Mouse (Mus musculus): Measurements from ENCODE around the gene Plod1. TPM values are rescaled to one million over a fixed set of nuclear protein-coding genes. Genes with fewer than 3 reads are reported as not detected.

Plod1 gene
- total RNA-seq, 2 experiments from 2014 or later, result 20.1 to 20.3 TPM

- no peak for DNase-seq (ENCODE audit: low spot score in 2 of 2)
Measured at GRCm38 (mm10) chr4:147938148-147939096, 1.9 kb upstream of the Plod1 start.

GRCm38 (mm10) chr4:147937486-147937885 lies 919 bp upstream of the Plod1 start:
- DNase-seq (ENCODE audit: low spot score in 2 of 2), result no peak

GRCm38 (mm10) chr4:147937021-147937420 lies 454 bp upstream of the Plod1 start:
- no peak for DNase-seq (ENCODE audit: low spot score in 2 of 2)

DNA sequence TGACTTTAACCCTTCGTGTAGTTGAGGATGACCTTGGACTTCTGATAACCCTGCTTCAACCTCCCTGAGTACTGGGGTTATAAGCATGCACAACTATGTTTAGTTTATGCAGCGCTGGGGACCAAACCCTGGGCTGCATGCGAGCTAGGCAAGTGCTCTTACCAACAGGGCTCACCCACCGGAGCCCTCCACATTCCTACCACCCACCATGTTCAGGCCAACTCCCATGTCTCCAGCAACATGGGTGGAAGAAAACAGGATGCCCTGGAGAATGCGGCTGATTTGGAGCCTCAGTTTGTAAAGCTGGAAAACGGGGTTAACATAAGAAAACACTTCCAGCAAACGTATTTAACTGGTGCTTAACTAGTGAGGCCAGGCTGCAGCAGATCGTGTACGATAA lies 663 bp downstream of the Plod1 start:
- no peak for DNase-seq (ENCODE audit: low spot score in 2 of 2)

GRCm38 (mm10) chr4:147934611-147935010 lies 2.0 kb downstream of the Plod1 start:
- DNase-seq (ENCODE audit: low spot score in 2 of 2), result no peak

- no peak for DNase-seq (ENCODE audit: low spot score in 2 of 2)
Measured at GRCm38 (mm10) chr4:147934134-147934533, 2.4 kb downstream of the Plod1 start.

GRCm38 (mm10) chr4:147930946-147931345 lies 5.6 kb downstream of the Plod1 start:
- DNase-seq (ENCODE audit: low spot score in 2 of 2), result no peak

DNA sequence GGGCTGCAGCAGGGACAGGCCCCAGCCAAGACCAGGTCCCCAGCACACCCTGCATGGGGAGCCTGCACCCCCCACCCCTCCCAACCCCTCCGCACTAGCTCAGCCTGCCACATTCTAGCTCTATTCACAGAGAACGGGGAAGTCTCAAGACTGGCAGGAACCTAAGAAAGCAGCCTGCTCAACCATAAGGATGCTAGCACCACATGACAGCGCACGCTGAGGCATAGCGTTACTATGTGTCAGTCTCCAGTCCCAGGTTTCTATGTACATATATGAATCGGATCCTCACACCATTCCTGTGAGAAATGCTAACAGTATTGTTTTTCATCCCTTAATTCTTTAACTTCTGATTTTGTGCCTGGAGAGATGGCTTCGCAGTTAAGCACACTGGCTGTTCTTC lies 8.0 kb downstream of the Plod1 start:
- DNase-seq (ENCODE audit: low spot score in 2 of 2), result no peak

DNA sequence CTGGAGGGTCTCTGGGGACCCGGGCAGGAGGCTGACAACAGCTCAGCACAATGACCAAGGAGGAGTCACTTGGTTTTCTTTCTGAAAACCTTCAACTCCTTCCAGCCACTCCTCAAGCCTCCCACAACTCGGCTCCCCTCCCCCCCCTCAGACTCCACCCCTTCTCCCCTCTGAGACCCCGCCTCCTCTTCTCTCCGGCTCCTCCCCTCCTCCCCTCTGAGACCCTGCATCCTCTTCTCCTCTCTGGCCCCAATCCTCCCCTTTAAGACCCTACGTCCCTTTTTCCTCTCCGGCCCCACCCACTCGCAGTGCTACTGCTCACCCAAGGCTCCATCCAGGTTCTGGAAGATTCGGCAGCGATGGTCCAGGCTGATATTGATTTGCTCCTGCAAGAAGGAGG lies 8.4 kb downstream of the Plod1 start:
- no peak for DNase-seq (ENCODE audit: low spot score in 2 of 2)

GRCm38 (mm10) chr4:147927705-147928104 lies 8.9 kb downstream of the Plod1 start:
- DNase-seq (ENCODE audit: low spot score in 2 of 2), result no peak

GRCm38 (mm10) chr4:147922341-147922740 lies 14.2 kb downstream of the Plod1 start:
- no peak for DNase-seq (ENCODE audit: low spot score in 2 of 2)

DNA sequence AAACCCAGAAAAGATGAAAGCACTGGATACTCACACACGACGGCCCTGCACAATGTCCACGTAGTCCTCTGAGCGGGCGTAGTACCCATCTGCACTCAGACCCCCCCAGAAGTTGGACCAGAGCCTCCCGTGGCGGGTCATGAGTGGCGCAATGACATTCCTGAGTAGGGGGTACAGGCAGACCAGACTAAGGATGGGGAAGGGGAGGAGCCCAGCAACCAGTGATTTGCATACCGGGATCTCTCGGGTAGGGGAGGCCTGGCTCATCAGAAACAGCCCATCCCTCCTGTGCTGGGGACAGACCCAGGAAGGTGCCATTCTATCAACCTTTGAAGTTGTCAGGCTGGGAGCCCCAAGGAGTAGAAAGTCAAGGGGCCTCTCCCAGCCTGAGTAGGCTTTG lies 15.6 kb downstream of the Plod1 start:
- no peak for DNase-seq (ENCODE audit: low spot score in 2 of 2)

- peak in 1 of 2 experiments; percentile 62 for DNase-seq (ENCODE audit: low spot score in 2 of 2)
Measured at GRCm38 (mm10) chr4:147918459-147919121, 18.0 kb downstream of the Plod1 start.

DNA sequence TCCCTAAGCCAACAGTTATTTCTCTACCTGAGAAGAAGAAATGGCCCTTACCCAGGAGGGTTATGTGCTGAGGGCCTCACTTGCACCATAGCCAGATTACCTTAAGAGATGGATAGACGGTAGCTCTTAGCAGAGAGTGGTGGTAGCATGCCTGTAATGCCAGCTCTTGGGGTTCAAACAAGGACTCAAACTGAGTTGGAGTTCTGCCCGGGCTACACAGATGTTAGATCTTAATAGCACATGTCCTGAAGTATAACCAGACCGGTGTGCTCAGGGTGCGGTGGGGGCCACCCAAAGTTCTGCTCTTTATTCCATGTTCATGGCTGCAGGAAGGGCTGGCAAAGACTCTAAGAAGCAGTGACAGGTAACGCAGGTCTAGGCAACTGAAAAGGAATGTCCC lies 27.1 kb downstream of the Plod1 start:
- no peak for DNase-seq (ENCODE audit: low spot score in 2 of 2)

DNA sequence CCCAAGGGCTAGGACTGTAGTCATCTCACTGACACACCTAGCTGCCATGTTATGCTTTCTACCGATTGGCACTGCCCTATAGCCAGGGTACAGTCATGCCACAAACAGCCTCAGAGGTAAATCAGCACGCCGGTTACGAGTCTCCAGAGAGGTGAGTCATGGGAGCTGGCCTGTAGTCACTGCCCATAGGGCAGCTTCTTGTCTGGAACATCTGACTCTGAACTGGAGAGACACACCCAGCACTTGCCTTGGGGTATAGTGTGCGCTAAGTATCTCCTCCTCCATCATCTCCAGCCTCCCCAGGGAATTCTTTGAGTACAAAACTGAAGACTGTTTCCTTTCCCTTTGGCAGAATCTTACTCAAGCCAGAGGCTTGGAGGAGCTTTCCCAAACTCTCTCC lies 30.3 kb downstream of the Plod1 start:
- DNase-seq (ENCODE audit: low spot score in 2 of 2), result no peak

- no peak for DNase-seq (ENCODE audit: low spot score in 2 of 2)
Measured at GRCm38 (mm10) chr4:147905090-147905659, 31.4 kb downstream of the Plod1 start.

DNA sequence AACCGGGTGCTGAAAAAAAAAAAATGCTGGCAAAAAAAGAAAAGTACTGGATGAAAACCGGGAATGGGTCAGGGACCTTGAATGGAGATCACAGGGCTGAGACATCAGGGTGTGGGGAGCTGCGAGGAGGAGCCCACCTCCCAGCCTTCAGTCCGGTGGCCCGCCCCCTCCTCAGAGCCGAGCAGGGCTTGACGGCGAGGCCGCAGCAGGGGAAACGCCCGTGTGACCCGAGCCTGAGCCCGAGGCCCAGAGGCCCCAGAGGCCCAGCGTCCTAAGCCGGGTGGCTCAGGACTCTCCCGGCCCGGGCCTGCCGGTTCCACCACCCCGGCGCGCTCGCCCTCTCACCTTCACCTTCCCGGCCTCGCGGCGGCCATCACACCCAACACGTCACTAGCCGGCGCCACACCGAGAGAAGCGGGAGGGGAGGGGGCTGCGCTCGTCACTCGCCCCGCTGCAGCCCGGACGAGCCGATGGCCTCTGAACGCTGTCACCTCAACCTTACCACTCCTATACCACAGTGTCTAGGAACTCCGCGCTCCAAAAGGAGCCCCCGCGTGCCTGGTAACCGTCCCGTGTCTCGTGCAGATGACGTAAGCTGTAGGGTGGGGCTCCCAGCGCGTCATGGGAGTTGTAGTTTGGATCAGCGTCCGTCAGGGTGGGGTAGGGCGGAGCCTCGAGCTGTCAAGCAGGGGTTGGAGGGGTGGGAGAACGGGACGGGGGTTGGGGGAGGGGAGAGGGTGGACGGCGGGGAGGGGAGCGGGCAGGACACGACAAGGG lies 32.1 kb downstream of the Plod1 start, which contains the start of gene Mfn2:
TSS of gene Mfn2 (minus strand) at position 392 of the 777 bp plus-strand sequence.
- DNase-seq (ENCODE audit: low spot score in 2 of 2), result peak; percentile 87 to 95

DNA sequence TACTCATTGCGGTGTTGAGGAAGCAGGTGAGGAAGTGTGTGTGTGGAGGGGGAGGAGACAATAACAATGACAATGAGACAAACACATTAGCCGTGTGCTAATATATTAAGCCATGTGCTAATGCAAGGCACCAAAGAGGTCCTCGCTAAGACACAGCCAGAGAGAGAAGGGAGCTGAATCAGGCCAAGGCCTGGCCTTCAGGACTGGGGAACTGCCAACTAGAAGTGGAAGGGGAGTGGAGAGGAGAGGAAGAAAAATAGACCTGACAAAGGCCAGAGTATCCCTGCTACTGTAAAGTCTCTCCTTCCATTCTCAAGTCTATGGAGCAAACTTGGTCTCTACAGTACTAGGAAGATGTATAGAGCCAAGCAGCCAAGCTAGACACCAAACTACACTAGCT lies 33.0 kb downstream of the Plod1 start:
- no peak for DNase-seq (ENCODE audit: low spot score in 2 of 2)

- no peak for DNase-seq (ENCODE audit: low spot score in 2 of 2)
Measured at GRCm38 (mm10) chr4:147902906-147903500, 33.6 kb downstream of the Plod1 start.

DNA sequence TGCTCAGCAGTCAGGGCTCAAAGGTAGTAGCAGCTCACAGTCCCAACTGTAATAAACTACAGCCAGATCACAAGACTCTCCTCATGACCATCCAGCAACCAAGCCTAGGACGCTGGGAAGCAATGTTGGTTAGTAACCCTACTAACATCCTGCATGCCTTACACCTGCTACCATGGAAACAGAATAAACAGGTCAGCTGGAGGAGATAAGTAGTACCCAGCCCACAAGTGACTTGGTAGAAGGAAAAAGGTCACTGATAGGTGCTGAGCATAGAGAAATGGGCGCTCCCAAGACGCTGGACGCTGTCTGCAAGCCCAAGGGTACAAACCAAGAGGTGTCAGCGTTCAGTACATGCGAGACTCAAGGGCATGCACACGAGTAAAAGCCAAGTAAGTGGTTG lies 36.1 kb downstream of the Plod1 start:
- DNase-seq (ENCODE audit: low spot score in 2 of 2), result no peak

- DNase-seq (ENCODE audit: low spot score in 2 of 2), result peak in 1 of 2 experiments; percentile 46
Measured at GRCm38 (mm10) chr4:147897348-147897747, 39.2 kb downstream of the Plod1 start.

Measured in layer of hippocampus, adult 18-20 months (tissue).